Mouse (Mus musculus): ENCODE results near the gene St8sia6.

DNA sequence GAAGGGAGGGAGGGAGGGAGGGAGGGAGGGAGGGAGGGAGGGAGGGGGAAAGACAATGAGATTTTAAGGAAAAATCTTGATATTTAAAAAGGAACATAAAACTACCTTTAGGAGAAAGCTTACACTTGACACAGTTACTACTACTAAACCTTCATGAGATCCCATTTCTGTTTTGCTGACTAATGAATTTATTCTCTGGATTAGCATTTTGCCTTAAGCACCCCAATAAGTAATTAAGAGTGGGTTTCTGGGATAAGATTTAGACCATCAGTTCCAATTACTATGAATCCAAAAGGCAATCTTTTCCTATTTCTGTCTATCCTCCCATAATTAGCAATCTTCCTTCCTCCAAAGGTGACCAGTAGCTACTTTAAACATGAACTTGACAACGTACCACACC is 44.7 kb downstream of the St8sia6 start:
- TF ChIP-seq CTCF (IDR thresholded peaks at IDR 0.05; ENCODE audit: borderline replicate concordance, control insufficient read depth, extremely low read depth, insufficient read depth, low read length, poor library complexity) (no peak), POLR2A (IDR thresholded peaks at IDR 0.05; ENCODE audit: control insufficient read depth, extremely low read depth, insufficient read depth, low read length, poor library complexity) (no peak)
